Mouse (Mus musculus) lung, postnatal 25 days (tissue): ENCODE data around the gene D930020B18Rik.
A peak's percentile ranks its signal among the peaks of the same experiment; 100 is the strongest.

Source experiments
- DNase-seq: peaks from one replicate; pipeline ENCODE4 v3.0.0; 2022; ENCODE audit warnings: low spot score

Gene D930020B18Rik

DNA sequence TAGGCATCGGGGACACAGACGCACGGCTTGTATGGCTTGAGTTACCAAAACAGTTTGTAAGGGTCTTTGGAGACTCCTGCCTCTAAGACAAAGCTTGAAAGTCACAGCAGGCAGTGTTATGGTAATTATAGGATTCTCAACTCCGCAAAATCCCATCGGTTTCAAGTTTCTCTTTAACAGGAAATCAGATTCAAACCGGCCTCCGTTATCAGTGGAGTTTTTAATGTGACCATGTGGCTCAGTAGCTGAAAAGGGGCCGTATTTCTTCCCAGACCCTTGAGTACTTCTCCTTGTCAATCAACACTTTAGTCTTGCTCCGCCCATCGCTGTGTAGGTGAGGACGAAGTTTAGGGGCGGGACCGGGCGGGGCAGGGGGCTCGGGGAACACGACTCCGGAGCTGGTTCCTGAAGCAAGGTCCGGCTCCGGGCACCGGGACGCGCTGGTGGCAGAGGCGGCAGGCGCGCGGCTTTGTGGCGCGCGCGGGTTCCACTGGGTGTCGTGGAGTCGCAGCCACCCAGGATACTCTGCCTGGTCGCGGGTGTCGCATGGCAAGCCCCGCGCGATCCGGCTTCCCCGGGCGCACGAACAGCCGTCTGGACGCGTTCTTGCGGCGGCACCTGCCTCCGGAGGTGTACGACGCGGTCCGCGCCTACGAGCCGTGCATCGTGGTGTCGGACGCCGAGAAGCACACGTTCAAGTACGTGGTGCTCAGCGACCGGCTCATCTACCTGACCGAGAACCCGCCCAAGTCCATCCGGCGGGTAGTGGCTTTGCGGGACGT lies at the start of gene D930020B18Rik:
D930020B18Rik (plus strand) TSS at position 317 of the 782 bp plus-strand sequence.
- no peak for DNase-seq

DNA sequence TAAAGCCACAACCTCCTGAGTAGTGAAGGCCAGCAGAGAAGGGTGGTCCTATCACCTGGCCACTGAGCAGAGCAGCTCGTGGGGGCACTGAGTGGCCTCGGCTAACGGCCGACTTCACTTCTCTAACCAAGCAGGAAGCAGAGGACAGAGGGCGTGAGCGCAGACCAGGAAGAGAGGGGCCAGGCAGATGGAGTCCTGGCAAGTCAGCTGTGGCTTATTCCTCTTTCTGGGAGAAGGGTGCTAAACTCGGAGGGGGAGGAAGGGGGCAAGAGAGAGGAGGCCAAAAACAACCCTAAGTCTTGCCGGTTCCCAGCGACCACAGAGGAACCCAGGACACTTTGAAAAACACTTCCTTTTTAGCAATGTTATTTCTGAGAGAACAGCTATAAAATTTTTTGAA lies 44.8 kb upstream of the D930020B18Rik start:
- DNase-seq: no peak

GRCm38 (mm10) chr10:121601272-121601671 lies 40.1 kb upstream of the D930020B18Rik start:
- DNase-seq: no peak

GRCm38 (mm10) chr10:121603556-121603955 lies 37.8 kb upstream of the D930020B18Rik start:
- DNase-seq: no peak

- no peak for DNase-seq
Observed at GRCm38 (mm10) chr10:121604632-121605344, 36.6 kb upstream of the D930020B18Rik start.

DNA sequence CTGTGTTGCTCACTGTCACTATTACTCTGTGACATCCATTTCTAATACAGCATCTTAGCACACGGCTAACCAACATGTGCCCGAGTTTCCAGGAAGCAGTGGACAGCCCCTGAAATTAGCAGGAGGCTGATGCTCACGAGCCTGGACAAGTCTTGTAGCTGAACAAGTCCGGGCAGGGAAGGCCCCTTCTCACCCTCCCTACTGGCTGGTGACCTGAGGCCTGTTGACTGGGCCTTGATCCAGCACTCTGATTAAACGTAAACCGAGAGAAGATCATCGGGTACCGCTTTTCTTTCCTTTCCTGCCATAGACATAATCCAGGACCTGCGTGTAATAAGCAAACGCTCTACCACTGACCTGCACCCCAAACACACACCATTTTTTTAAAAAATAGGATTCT lies 33.2 kb upstream of the D930020B18Rik start:
- DNase-seq: no peak

DNA sequence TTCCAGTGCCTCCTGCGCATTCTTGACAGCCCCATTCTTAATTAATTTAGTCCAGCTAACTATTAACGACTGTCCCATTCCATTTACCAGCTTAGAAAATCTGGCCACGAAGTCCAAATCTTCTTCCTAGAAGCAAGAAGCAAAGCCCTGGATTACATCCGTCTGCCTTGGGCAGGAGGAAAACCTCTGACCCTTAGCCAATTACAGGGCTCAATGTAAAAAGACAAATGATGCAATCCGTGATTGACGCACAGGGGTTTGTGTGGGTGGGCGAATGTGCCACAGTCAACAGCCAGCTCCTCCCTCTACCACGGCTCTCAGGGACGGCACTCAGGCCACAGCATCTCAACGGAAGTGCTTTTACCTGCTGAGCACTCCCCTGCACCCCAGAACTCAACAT lies 29.8 kb upstream of the D930020B18Rik start:
- no peak for DNase-seq

DNA sequence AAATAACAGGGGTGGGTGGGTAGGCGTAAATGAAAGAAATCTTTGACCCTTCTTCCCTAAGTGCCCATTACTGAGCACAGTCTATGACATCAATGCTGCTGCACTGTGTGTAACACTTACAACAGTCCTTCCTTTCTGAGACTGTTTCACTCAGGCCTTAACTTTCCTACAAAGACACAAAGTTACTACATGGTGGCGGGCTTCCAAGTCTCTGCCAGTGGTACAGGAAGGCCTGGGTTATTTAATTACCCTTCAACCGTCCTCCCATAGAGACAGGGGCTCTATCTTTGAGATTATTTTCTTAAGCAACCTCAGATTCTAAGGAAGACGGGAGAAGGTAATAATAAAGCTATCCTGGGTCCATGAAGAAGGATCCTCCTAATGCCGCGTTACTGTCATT lies 28.9 kb upstream of the D930020B18Rik start:
- no peak for DNase-seq

- peak; percentile 78 for DNase-seq
Observed at GRCm38 (mm10) chr10:121613570-121613969, 27.8 kb upstream of the D930020B18Rik start.

DNA sequence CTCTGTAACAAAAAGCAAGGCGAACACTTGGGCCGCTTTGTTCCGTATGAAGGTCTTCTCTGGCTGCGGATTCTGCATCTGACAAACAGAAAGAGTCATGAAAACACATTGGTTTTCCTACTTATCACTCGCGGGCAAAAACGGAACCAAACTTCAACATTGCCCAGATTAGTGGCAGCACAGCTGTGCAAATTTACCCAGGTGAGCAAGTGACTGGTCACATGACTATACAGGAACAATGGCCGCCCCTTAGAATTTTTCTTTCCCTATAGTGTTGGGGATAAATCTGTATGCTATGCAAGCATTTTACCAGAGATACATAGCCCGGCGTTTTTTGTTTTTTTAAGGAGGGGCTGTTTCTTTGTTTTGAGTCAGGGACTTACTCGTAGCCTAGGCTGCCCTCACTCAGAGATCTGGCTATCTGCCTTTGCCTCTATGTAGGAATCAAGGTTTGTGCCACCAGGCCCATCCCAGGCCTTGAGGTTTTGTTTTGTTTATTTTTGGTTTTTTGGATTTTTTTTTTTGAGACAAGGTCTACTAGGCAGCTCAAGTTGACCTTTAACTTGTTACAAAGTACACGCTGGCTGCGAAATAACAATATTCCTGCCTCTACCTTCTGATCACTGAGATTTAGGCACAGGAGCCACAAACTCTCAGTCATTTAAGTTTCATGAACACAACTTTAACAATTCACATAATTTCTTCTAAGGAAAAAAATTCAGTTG lies 26.1 kb upstream of the D930020B18Rik start:
- DNase-seq: no peak

DNA sequence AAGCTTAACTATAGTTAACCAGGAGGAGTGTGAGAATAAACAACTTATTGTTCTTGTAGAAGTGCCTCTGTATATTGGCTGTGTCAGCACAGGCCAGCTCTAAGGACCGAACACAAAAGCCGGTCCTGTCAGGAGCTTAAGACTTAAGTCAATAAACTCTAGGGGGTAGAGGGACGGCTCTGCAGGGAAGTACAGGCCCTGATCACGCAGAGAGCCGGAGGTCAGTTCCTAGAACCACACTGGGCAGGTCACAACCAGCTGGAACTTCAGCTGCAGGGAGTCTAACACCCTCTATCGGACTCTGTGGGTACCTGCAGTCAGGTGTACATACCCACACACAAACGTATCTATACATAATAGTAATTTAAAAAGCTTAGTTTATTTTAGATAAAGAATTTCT lies 25.5 kb upstream of the D930020B18Rik start:
- no peak for DNase-seq

- DNase-seq: no peak
Observed at GRCm38 (mm10) chr10:121622431-121622830, 19.0 kb upstream of the D930020B18Rik start.

DNA sequence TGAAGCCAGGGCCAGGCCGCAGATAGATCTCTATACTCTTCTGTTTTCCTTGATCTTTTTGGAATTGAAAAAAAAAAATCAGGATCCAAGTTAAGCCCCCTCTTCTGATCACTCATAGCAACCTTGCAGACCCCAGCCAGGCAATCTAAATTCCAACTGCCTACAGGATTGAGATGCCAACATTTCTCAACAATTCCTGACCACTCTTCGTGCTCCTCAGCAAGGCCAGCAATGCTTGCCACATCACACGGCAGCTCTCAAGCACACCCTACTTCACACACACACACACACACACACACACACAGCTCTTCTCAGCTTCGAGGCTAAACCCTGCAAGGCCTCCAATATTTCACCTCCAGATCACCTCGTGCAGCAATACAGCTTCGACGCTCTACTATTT lies 17.7 kb upstream of the D930020B18Rik start:
- DNase-seq: no peak

- no peak for DNase-seq
Observed at GRCm38 (mm10) chr10:121625006-121625405, 16.4 kb upstream of the D930020B18Rik start.

DNA sequence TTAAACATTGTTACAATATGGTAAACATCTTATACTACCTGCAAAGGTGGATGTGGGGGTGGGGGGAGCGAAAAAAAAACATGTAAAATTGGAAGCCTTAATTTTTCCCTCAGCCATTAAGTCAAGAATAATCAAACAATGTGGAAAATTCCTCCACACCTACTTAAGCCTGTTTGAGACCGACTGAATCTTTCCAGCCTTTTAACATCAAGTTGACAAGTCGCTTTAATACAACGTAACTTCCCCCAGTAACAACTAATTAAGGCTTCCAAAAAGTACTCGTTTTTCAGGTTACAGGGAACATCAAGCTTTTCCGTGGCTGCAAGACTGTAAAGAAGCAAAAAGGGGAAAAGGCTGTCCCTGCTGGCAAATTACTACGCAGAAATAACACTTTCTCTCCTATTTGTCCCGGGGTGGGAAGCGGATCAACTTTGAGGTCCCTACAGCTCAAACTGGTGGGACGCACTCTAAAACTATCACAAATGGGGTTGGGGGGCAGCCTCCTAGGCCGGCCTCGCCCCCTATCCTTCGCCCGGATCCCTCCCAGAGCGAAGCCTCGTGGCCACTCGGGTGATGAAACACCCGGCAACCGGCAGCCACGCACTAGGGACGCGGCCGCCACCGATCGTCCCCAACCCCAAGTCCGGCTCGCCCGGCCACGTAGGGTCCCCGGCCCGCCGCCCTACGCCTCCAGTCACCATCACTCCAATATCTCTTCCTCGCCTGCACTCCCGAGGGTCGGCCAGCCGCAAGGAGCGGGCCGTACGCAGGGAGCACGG lies 15.8 kb upstream of the D930020B18Rik start:
- DNase-seq: peak; percentile 34

DNA sequence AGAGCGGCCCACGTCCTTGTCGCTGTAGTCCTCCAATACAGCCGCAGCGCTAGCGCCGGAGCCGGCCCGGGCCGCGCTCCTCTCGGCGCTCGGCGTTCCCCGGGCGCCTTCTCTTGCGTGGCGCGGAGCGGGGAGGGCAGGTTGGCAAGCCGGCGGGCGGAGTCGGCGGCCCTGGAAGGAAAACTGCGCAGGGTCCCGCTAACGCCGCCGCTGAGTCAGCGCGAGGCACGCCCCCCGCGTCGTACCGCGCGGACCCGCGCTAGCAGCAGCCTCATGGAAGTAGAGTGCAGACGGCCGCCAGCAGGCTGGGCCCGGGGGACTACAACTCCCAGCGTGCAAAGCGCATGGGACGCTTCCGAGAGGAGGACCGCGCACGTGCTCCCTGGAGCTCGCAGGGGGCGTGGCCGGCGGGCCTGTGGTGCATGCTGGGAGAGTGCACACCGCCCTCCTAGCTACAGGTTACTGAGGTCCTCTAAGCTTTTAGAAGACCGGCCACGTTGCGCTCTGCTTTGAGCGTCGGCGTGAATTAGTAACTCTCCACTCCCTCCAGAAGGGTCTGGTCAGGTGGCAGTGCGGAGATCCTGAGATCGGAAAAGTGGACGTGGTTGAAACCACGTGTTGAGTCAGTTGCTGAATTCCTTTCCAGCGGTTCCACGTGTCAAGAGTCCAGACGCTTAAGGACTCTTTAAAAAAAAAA lies 15.1 kb upstream of the D930020B18Rik start, which contains the start of gene Xpot:
Xpot (minus strand) TSS at position 147 of the 697 bp plus-strand sequence.
- DNase-seq: peak; percentile 98

- no peak for DNase-seq
Observed at GRCm38 (mm10) chr10:121627216-121627852, 14.1 kb upstream of the D930020B18Rik start.

DNA sequence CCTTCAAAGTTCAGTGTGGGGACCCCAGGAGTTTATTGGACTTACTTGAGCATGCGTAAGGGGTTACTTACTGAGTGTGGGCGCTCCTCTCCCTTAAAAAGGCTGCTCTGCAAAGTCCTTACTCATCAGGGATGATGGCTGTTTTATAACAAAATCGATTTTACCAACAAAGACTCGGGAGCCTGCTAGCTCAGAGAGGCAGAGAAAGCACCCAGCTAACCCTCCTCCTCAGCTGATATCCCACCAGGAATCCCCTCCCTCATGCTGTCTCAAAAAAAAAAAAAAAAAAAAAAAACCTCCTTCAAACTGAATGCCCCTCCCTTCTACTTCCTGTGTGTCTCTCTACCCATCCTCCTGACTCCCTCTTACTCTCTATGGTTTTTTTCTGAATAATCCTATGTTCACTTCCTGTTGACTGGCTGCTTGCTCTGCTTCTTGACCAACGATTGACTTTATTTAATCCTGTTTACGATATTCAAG lies 12.8 kb upstream of the D930020B18Rik start:
- DNase-seq: no peak

DNA sequence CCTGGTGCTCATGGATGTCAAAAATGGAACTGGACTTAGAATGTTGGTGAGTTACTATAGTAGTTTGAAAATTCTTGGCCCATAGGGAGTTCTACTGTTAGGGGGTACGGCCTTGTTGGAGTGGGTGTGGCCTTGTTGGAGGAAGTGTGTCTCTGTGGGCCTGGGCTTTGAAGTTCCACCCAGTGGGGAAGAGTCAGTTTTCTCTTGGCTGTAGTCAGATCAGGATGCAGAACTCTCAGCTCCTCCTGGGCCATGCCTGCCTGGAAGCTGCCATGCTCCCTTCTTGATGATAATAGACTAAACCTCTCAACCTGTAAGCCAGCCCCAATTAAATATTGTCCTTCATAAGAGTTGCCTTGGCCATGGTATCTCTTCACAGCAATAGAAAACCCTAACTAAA lies 7.2 kb upstream of the D930020B18Rik start:
- no peak for DNase-seq

- DNase-seq: no peak
Observed at GRCm38 (mm10) chr10:121636276-121636675, 5.1 kb upstream of the D930020B18Rik start.

DNA sequence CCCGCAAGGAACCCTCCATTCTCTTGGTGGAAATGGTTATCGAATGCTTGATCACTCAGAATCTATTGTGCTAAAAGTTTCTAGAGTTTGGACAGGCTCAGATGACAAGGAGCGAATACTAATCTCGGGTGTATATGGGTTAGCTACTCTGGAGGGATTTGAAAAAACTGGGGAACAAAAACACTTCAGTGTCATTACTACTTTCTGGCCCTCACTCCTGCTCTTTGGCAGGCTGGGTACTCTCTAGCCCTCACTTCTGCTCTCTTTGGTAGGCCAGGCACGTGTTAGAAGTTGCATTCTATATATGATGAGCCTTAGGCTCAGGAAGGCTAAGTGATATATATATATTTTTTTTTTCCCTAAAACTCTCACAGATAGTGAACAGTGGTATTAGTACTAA lies 1.8 kb upstream of the D930020B18Rik start:
- no peak for DNase-seq
